Mouse (Mus musculus): Measurements from ENCODE around the gene Cacna1c. TPM values are rescaled to one million over a fixed set of nuclear protein-coding genes. Genes with fewer than 3 reads are reported as not detected.
A peak's percentile ranks its signal among the peaks of the same experiment; 100 is the strongest.

Cacna1c gene
- polyA plus RNA-seq, 1 experiment from 2014 or later = 4.7 TPM

- no peak overlapping the region for H3K4me2 ChIP-seq (ENCODE audit: low read length)
- H3K9me3 ChIP-seq (ENCODE audit: control insufficient read depth, low read length) = no peaks in the 10 kb centered on the region
- 60% methylated on average over 6 of the region's 6 CpGs for WGBS
- no peak overlapping the region for H3K9ac ChIP-seq (ENCODE audit: low read depth, low read length)
- no peaks in the 10 kb centered on the region for H3K27me3 ChIP-seq (replicated peaks; ENCODE audit: control insufficient read depth, insufficient read depth, low read length)
- peaks cover 3% of the 10 kb centered on the region; the same call in 1 of the 2 replicates for H3K4me1 ChIP-seq (ENCODE audit: control insufficient read depth, insufficient read depth, low read depth, low read length)
- no peak overlapping the region for H3K27ac ChIP-seq (ENCODE audit: low read depth, low read length)
- peak; percentile 68 for ATAC-seq
- H3K36me3 ChIP-seq (ENCODE audit: control insufficient read depth, insufficient read depth, low read length) = no peaks in the 10 kb centered on the region
- no peak overlapping the region for H3K4me3 ChIP-seq (ENCODE audit: low read length)
These were observed 621.9 kb downstream of the Cacna1c start for GRCm38 (mm10) chr6:118574351-118574750.

DNA sequence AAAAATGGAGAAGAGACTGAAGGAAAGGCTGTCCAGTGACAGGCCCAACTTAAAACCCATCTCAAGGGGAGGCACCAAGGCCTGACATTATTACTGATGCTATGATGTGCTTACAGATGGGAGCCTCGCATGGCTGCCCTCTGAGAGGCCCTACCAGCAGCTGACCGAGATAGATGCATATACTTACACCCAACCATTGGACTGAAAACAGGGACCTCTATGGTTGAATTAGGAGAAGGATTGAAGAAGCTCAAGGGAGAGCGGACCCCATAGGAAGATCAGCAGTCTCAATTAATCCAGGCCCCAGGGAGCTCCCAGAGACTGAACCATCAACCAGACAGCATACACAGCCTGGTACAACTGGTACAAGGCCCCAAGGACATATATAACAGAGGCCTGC lies 628.4 kb downstream of the Cacna1c start:
- Histone ChIP-seq H3K36me3 (ENCODE audit: control insufficient read depth, insufficient read depth, low read length) (no peaks in the 10 kb centered on the region), H3K27me3 (replicated peaks; ENCODE audit: control insufficient read depth, insufficient read depth, low read length) (no peaks in the 10 kb centered on the region), H3K4me2 (ENCODE audit: low read length) (no peak overlapping the region), H3K9ac (ENCODE audit: low read depth, low read length) (no peak overlapping the region), H3K4me1 (ENCODE audit: control insufficient read depth, insufficient read depth, low read depth, low read length) (peaks cover 3% of the 10 kb centered on the region), H3K27ac (ENCODE audit: low read depth, low read length) (no peak overlapping the region), H3K9me3 (ENCODE audit: control insufficient read depth, low read length) (no peaks in the 10 kb centered on the region), H3K4me3 (ENCODE audit: low read length) (no peak overlapping the region)
- ATAC-seq = no peak
- WGBS = 98% methylated on average over 3 of the region's 3 CpGs

- Histone ChIP-seq H3K9me3 (ENCODE audit: control insufficient read depth, low read length) (no peaks in the 10 kb centered on the region), H3K27me3 (replicated peaks; ENCODE audit: control insufficient read depth, insufficient read depth, low read length) (no peaks in the 10 kb centered on the region), H3K27ac (ENCODE audit: low read depth, low read length) (peak within 1 kb of the TSS; percentile 87), H3K36me3 (ENCODE audit: control insufficient read depth, insufficient read depth, low read length) (peaks cover 9% of the 10 kb centered on the region), H3K9ac (ENCODE audit: low read depth, low read length) (peak within 1 kb of the TSS; percentile 81), H3K4me1 (ENCODE audit: control insufficient read depth, insufficient read depth, low read depth, low read length) (peaks cover 13% of the 10 kb centered on the region), H3K4me2 (ENCODE audit: low read length) (peak within 1 kb of the TSS; percentile 95), H3K4me3 (ENCODE audit: low read length) (peak within 1 kb of the TSS; percentile 73)
- peak; percentile 98 for ATAC-seq
- WGBS = 6% methylated on average over 54 of the region's 54 CpGs
These were observed 634.2 kb downstream of the Cacna1c start, which contains the start of gene Ankrd26 for GRCm38 (mm10) chr6:118561745-118562609. Gene Ankrd26, minus strand, starts transcription at chr6:118562226.

DNA sequence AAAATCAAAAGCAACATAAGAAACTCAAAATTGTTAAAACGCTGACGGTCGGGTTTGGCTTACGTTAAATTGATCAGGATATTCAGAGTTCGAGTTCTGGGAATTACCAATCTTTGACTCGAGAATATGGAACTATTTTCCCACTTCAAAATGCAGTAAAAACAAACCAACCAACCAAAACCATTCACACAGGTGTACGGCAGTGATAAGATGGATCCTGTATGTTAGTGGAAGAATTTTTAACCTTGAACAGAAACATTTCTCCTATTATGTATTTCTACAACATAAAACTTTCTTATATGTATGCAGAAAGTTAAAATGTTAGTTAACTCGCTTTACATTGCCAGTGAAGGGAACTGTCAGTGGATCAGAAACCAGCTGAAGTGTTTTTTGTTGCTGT lies 635.0 kb downstream of the Cacna1c start:
- peak overlapping the region; percentile 73 for H3K4me3 ChIP-seq (ENCODE audit: low read length)
- WGBS = 87% methylated on average over 8 of the region's 8 CpGs
- peak overlapping the region; percentile 81 for H3K9ac ChIP-seq (ENCODE audit: low read depth, low read length)
- no peaks in the 10 kb centered on the region for H3K9me3 ChIP-seq (ENCODE audit: control insufficient read depth, low read length)
- no peak overlapping the region for H3K27ac ChIP-seq (ENCODE audit: low read depth, low read length)
- peaks cover 11% of the 10 kb centered on the region for H3K36me3 ChIP-seq (ENCODE audit: control insufficient read depth, insufficient read depth, low read length)
- ATAC-seq = no peak
- peak overlapping the region; percentile 95 for H3K4me2 ChIP-seq (ENCODE audit: low read length)
- no peaks in the 10 kb centered on the region for H3K27me3 ChIP-seq (replicated peaks; ENCODE audit: control insufficient read depth, insufficient read depth, low read length)
- peaks cover 13% of the 10 kb centered on the region for H3K4me1 ChIP-seq (ENCODE audit: control insufficient read depth, insufficient read depth, low read depth, low read length)

DNA sequence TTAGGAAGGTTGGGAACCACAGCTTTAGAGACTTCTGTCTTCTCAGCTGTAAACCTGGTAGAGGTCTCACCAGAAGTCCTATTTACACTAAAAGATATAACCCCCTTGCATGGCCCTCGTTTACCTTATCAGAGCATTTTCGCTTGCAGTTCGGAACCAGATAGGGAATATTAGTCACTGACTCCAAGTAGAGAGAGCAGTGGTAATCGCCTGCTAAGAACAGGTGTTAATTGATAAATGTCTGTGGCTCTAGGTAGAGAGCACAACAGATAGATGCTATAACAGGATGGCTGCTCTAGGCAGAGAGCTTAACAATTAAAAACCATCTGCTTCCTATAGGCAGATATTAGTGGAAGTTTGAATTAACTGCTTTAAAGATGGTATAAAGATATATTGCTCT lies 657.6 kb downstream of the Cacna1c start:
- Histone ChIP-seq H3K27me3 (replicated peaks; ENCODE audit: control insufficient read depth, insufficient read depth, low read length) (no peaks in the 10 kb centered on the region), H3K4me2 (ENCODE audit: low read length) (no peak overlapping the region), H3K9me3 (ENCODE audit: control insufficient read depth, low read length) (no peaks in the 10 kb centered on the region), H3K9ac (ENCODE audit: low read depth, low read length) (no peak overlapping the region), H3K4me1 (ENCODE audit: control insufficient read depth, insufficient read depth, low read depth, low read length) (no peaks in the 10 kb centered on the region), H3K4me3 (ENCODE audit: low read length) (no peak overlapping the region), H3K27ac (ENCODE audit: low read depth, low read length) (no peak overlapping the region), H3K36me3 (ENCODE audit: control insufficient read depth, insufficient read depth, low read length) (peaks cover 21% of the 10 kb centered on the region)
- WGBS = 94% methylated on average over 4 of the region's 4 CpGs
- ATAC-seq = no peak

Other genes starting within 250 kb of the Cacna1c start
- 10.6 and 11.8 TPM in 2 replicates for gene Dcp1b, start 21.2 kb downstream of the Cacna1c start, polyA plus RNA-seq (2015; fragmentation: Nextera tagmentation; extraction: Ambion mirVana)
- gene Cacna2d4, start 40.1 kb upstream of the Cacna1c start, polyA plus RNA-seq (2015; fragmentation: Nextera tagmentation; extraction: Ambion mirVana) = 0.66 and 1.2 TPM in 2 replicates
- gene Lrtm2, start 134.3 kb upstream of the Cacna1c start, polyA plus RNA-seq (2015; fragmentation: Nextera tagmentation; extraction: Ambion mirVana) = 17.1 and 17.7 TPM in 2 replicates
- 34.8 and 37.0 TPM in 2 replicates for gene Adipor2, start 221.3 kb upstream of the Cacna1c start, polyA plus RNA-seq (2015; fragmentation: Nextera tagmentation; extraction: Ambion mirVana)

Data from hindbrain, embryonic 16.5 days (tissue).